Comparison of ENCODE assay signal across 14 mouse cellular contexts in genomic region chr11:115642705-115643104, GRCm38 (mm10).
"Had no signal": no experiment of that assay in that cellular context is flagged by ENCODE, and none has a peak within 500 bp of the region (broad histone marks: within the 10 kb centered on the region; RNA-seq: fewer than 3 reads in every experiment).

No protein-coding gene starts in this region.

- ATAC-seq: liver, postnatal 0 days; lung, postnatal 0 days; midbrain, embryonic 13.5 days; midbrain, embryonic 15.5 days had no signal

- H3K9me3 ChIP-seq: liver, embryonic 15.5 days; lung, embryonic 15.5 days; midbrain, embryonic 13.5 days; midbrain, embryonic 15.5 days; neural tube, embryonic 12.5 days; stomach, embryonic 15.5 days had no signal

- H3K4me2 ChIP-seq: liver, embryonic 15.5 days; lung, embryonic 15.5 days; midbrain, embryonic 11.5 days; midbrain, embryonic 13.5 days; midbrain, embryonic 15.5 days; neural tube, embryonic 12.5 days; stomach, embryonic 15.5 days had no signal

- DNase-seq: liver, postnatal 0 days; lung, adult 2 months; lung, postnatal 14 days; lung, postnatal 36 days; right cerebral cortex, postnatal 14 days had no signal

- H3K27ac ChIP-seq: liver, embryonic 15.5 days; lung, embryonic 15.5 days; midbrain, embryonic 13.5 days; midbrain, embryonic 15.5 days; neural tube, embryonic 12.5 days; stomach, embryonic 15.5 days; stomach, postnatal 0 days had no signal

- H3K9ac ChIP-seq: liver, embryonic 15.5 days; liver, postnatal 0 days; lung, embryonic 15.5 days; midbrain, embryonic 13.5 days; midbrain, embryonic 15.5 days; neural tube, embryonic 12.5 days; stomach, embryonic 15.5 days had no signal

- H3K27me3 ChIP-seq: liver, embryonic 15.5 days; lung, embryonic 15.5 days; midbrain, embryonic 13.5 days; midbrain, embryonic 15.5 days; neural tube, embryonic 12.5 days; stomach, embryonic 15.5 days had no signal

- H3K4me3 ChIP-seq: liver, embryonic 15.5 days; lung, embryonic 15.5 days; midbrain, embryonic 13.5 days; midbrain, embryonic 15.5 days; neural tube, embryonic 12.5 days; stomach, embryonic 15.5 days had no signal

- H3K4me1 ChIP-seq: midbrain, embryonic 13.5 days; midbrain, embryonic 15.5 days; neural tube, embryonic 12.5 days; stomach, embryonic 15.5 days had no signal
